Mouse (Mus musculus): ENCODE measurements at regions not wholly inside any gene's neighbourhood (a gene's known extent, or its start where the extent isn't known, plus 50 kb on each side); places are given as distances from the start of the nearest gene placed in this dataset.

DNA sequence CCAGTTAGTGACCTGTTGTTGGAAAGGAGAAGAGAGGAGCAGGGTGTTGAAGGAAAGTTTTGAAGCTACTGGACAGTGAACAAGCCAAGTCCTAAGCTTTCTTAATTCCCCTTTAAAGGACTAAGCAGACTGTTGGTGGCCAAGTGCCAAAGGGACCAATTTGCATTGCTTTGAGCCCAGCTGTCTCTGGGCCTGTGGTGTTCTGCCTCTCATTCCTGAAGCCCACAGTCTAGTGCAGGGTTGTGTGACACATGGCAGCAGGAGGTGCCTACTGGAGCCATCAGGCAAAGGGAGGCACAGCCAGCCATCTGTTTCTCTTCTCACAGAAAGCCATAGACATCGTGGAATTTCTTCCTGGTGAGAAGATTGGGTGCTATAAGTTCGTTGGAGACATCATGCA, 278.6 kb downstream of the Myh15 start:
- no peaks in the 10 kb centered on the region for H3K4me1 ChIP-seq
- no peak overlapping the region for H3K9ac ChIP-seq
- H3K9me3 ChIP-seq, result no peaks in the 10 kb centered on the region
- peak; percentile 57; the same call in 1 of the 2 replicates for ATAC-seq (ENCODE audit: low FRiP score)
- no peak overlapping the region for H3K4me2 ChIP-seq
- no peak overlapping the region for H3K4me3 ChIP-seq (replicated peaks)
- no peaks in the 10 kb centered on the region for H3K36me3 ChIP-seq (replicated peaks)
- WGBS, result 60% methylated on average over 2 of the region's 2 CpGs
- no peaks in the 10 kb centered on the region for H3K27me3 ChIP-seq
- H3K27ac ChIP-seq, result no peak overlapping the region

DNA sequence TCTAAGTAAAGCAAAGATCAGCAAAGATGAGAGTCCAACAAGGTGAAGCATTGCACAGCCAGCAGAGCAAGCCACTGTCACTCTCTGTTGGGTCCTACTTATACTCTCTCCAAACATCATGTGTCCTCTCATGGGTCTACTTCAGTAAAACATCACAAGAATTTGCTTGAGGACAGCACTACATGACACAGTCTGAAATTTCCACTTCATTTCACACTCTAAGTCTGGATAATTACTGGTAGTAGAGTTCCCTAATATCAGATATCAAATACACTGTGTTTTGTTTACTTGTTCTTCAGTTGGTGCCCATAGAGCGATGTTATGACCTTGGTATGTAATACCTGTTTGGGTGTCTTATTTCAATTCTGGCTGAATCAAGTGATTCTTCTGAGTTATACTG, 280.7 kb downstream of the Myh15 start:
- H3K9ac ChIP-seq, result no peak overlapping the region
- 92% methylated on average over 1 of the region's 1 CpGs for WGBS
- H3K36me3 ChIP-seq (replicated peaks), result no peaks in the 10 kb centered on the region
- H3K4me1 ChIP-seq, result no peaks in the 10 kb centered on the region
- no peak overlapping the region for H3K27ac ChIP-seq
- no peaks in the 10 kb centered on the region for H3K27me3 ChIP-seq
- no peaks in the 10 kb centered on the region for H3K9me3 ChIP-seq
- no peak for ATAC-seq (ENCODE audit: low FRiP score)
- H3K4me3 ChIP-seq (replicated peaks), result no peak overlapping the region
- H3K4me2 ChIP-seq, result no peak overlapping the region

DNA sequence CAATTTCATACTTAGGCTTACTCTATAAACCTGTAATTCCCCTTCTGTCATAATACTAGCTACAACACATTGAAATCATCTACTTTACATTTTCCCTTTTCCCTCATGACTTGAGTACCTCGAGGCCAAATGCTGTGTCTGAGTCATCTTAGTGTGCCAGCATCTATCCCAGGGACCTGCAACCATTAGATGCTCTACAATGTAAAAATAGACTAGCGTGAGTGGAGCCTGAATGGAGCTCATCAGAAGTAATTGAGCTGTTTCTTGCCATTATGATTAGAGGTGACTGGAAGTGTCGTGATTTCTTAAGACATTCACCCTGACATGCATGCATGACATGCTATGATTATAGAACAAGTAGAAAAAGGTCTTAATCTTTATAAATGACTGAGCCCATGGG, 301.1 kb downstream of the Myh15 start:
- WGBS, result 79% methylated on average over 3 of the region's 3 CpGs
- Histone ChIP-seq H3K4me3 (replicated peaks) (no peak overlapping the region), H3K36me3 (replicated peaks) (no peaks in the 10 kb centered on the region), H3K27ac (no peak overlapping the region), H3K4me2 (no peak overlapping the region), H3K27me3 (no peaks in the 10 kb centered on the region), H3K9ac (no peak overlapping the region), H3K9me3 (no peaks in the 10 kb centered on the region), H3K4me1 (no peaks in the 10 kb centered on the region)
- ATAC-seq (ENCODE audit: low FRiP score), result no peak

DNA sequence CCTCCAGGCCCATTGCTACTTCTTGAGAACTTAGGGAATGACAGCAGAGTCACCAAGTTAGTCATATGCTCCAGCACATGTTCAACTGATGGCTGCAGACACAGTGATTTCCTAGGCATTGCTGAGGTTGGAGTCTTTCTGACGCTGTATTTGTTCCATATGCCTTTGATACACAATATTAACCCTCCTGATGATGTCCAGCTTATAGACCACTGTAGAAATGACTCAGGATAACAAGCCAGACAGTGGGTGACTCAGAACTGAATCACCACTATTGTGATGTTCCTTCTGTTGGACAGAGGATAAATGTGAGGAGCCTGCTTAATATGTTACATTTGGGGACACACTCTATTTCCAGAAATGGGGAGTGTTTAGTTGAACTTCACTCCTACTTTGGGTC, 304.4 kb downstream of the Myh15 start:
- H3K9ac ChIP-seq, result no peak overlapping the region
- no peak overlapping the region for H3K4me3 ChIP-seq (replicated peaks)
- no peaks in the 10 kb centered on the region for H3K4me1 ChIP-seq
- H3K27me3 ChIP-seq, result no peaks in the 10 kb centered on the region
- no peaks in the 10 kb centered on the region for H3K36me3 ChIP-seq (replicated peaks)
- H3K4me2 ChIP-seq, result no peak overlapping the region
- H3K27ac ChIP-seq, result no peak overlapping the region
- no peaks in the 10 kb centered on the region for H3K9me3 ChIP-seq
- no peak for ATAC-seq (ENCODE audit: low FRiP score)
- WGBS, result 94% methylated on average over 1 of the region's 1 CpGs

DNA sequence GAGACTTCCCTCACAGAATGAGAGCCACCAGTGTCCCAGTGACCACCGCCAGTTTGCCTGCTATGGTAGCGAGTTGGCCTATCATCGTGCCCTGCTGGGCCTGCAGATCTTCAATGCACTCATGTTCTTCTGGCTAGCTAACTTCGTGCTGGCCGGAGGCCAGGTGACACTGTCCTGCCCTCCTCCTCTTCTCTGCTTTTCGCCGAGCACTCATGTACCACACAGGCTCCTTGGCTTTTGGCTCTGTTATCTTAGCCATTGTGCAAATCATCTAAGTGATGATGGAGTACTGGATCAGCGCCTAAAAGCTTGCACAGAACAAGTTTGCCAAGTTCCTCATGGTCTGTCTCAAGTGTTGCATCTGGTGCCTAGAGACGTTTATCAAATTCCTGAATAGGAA, 312.2 kb downstream of the Myh15 start:
- Histone ChIP-seq H3K9ac (no peak overlapping the region), H3K4me3 (replicated peaks) (no peak overlapping the region), H3K27ac (no peak overlapping the region), H3K9me3 (no peaks in the 10 kb centered on the region), H3K4me2 (no peak overlapping the region), H3K27me3 (no peaks in the 10 kb centered on the region), H3K4me1 (no peaks in the 10 kb centered on the region), H3K36me3 (replicated peaks) (no peaks in the 10 kb centered on the region)
- 91% methylated on average over 9 of the region's 9 CpGs for WGBS
- ATAC-seq (ENCODE audit: low FRiP score), result no peak

DNA sequence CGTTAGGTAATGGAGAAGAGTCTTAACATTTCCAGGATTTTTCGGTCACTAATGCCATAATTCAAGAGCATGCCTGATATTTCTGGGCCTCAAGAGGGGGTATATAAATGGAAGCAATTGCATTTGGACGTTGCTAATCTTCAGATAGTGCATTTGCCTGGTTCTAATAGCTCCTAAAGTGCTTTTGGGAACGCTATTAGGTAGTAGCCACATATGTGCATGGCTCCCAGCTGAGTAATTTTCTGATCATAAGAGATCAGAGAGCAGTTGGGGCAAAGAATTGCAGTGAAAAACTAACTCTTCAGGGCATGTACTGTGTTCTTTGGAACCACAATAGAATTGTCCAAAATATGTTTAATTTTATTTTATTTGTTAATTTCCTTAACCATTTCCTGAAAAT, 317.8 kb downstream of the Myh15 start:
- 75% methylated on average over 4 of the region's 4 CpGs for WGBS

DNA sequence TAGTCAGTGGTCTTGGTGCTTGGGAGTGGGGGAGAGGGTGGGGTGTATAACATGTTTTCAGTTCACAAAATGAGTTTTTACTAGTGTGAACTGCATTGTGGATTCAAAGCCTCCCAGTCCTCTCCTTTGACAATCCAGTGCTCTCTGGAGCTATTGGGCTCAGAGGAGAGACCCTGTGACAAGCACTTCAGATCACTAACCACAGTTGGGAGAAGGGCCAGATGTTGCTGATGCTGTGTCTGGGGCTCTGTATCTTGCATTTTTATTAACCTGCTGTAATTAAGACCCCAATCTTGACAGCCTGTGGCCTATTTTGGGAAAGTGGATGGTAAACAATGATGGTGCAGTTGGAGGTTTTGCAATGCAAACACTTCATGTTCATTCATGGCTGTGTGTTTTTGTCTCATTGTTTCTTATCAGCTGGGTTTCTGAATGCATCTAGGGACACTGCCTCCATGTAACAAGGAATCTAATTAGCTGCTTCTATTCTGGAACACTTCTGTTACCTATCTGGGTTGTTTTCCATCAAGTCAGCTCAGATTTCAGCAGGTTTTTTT, 320.0 kb upstream of the Ift57 start:
- no peak overlapping the region for H3K4me2 ChIP-seq
- no peaks in the 10 kb centered on the region for H3K9me3 ChIP-seq
- no peaks in the 10 kb centered on the region for H3K36me3 ChIP-seq (replicated peaks)
- no peak for ATAC-seq (ENCODE audit: low FRiP score)
- no peak overlapping the region for H3K9ac ChIP-seq
- H3K27me3 ChIP-seq, result no peaks in the 10 kb centered on the region
- no peak overlapping the region for H3K4me3 ChIP-seq (replicated peaks)
- H3K27ac ChIP-seq, result no peak overlapping the region
- peaks cover 4% of the 10 kb centered on the region; the same call in 1 of the 2 replicates for H3K4me1 ChIP-seq

More for the DNA sequence above, 317.8 kb downstream of the Myh15 start:
- H3K4me2 ChIP-seq, result no peak overlapping the region
- ATAC-seq (ENCODE audit: low FRiP score), result no peak
- H3K9ac ChIP-seq, result no peak overlapping the region
- peaks cover 4% of the 10 kb centered on the region; the same call in 1 of the 2 replicates for H3K4me1 ChIP-seq
- no peak overlapping the region for H3K27ac ChIP-seq
- no peaks in the 10 kb centered on the region for H3K9me3 ChIP-seq
- no peaks in the 10 kb centered on the region for H3K36me3 ChIP-seq (replicated peaks)
- no peak overlapping the region for H3K4me3 ChIP-seq (replicated peaks)
- no peaks in the 10 kb centered on the region for H3K27me3 ChIP-seq

DNA sequence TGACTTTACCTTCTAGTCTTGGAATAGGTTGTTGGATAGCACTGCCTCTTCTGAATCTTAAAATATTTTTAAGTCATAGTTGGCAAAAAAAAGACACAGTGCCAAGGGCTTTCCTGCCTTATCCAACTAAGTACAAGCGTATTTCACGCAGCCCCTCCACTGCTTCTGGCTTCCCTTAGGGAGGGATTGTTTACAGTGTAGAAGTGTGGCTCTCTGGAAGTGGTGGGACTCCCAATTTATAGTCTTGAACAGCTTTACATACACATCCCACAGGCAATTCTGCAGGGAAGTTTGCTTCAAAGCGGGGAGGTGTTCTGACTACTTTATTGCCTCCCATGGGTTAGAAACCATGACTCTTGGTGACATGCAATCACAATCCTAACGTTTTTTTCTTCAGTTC, 310.9 kb upstream of the Ift57 start:
- Histone ChIP-seq H3K4me2 (no peak overlapping the region), H3K27me3 (no peaks in the 10 kb centered on the region), H3K27ac (no peak overlapping the region), H3K9ac (no peak overlapping the region), H3K4me3 (replicated peaks) (no peak overlapping the region), H3K36me3 (replicated peaks) (no peaks in the 10 kb centered on the region), H3K4me1 (no peaks in the 10 kb centered on the region), H3K9me3 (no peaks in the 10 kb centered on the region)
- no peak for ATAC-seq (ENCODE audit: low FRiP score)
- 79% methylated on average over 4 of the region's 4 CpGs for WGBS

DNA sequence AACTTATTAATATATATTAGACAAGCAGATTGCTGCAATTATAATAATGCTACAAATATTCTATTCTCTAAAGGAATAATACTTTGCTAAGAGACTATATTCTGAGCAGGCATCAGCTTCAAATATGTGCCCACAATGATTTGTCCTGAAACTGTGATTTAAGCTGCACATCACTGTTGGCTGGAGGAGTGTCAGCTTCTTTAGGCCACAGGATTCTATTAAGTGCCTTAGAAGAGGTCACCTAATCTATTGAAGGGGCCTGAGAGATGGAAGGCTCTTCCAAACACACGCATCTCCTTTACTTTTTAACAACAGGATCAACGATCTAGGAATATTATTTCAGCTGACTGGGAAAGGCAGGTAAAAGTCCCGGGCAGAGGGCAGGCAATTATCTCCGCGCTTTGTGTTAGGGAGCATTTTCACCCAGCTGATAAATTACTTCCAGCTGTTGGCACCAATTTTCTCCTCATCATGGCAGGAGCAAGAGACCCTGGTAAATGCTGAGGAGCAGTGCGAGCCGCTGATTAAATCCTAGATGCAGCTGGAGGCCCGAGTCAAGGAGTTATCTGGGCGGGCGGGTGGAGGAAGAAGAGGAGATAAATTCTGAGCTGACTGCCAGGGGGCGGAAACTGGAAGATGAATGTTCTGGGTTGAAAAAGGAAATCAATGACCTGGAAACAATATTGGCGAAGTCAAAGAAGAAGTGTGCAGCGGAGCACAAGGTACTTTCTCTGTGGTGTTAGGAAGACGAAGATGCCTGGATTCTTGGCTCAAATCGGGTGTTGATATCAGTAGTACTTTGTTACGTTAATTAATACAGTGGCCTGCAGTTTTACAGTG, 290.9 kb upstream of the Ift57 start:
- H3K36me3 ChIP-seq (replicated peaks), result no peaks in the 10 kb centered on the region
- ATAC-seq (ENCODE audit: low FRiP score), result peak; percentile 75
- H3K9me3 ChIP-seq, result no peaks in the 10 kb centered on the region
- no peaks in the 10 kb centered on the region for H3K27me3 ChIP-seq
- 32% methylated on average over 16 of the region's 16 CpGs for WGBS
- H3K9ac ChIP-seq, result no peak overlapping the region
- H3K4me3 ChIP-seq (replicated peaks), result no peak overlapping the region
- 0 out of 2 replicates have a peak overlapping the region, but pooled peaks have one; percentile 2 for H3K4me2 ChIP-seq
- H3K27ac ChIP-seq, result 0 out of 2 replicates have a peak overlapping the region, but pooled peaks have one; percentile 31
- H3K4me1 ChIP-seq, result peaks cover 7% of the 10 kb centered on the region; the same call in 1 of the 2 replicates

DNA sequence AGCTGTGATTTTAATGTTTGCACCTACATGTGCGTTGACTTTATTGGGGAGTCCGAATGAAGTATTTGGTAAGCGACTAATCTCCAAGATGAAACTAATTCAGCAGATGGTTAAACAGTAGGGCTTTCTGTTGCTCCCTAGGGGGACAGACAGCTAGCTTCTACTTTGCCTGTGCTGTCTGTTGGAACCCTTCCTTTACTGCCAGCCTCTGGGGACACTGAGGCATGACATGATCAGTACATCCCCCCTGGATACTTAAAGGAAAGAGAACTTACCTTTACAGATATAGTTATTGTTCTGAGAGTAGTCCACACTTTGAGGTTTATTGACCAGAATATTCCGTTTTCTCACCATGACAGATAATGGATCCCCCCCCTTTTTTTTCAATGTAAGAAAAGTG, 289.8 kb upstream of the Ift57 start:
- H3K9ac ChIP-seq, result no peak overlapping the region
- no peaks in the 10 kb centered on the region for H3K36me3 ChIP-seq (replicated peaks)
- WGBS, result 88% methylated on average over 4 of the region's 4 CpGs
- H3K4me2 ChIP-seq, result no peak overlapping the region
- no peak for ATAC-seq (ENCODE audit: low FRiP score)
- no peaks in the 10 kb centered on the region for H3K27me3 ChIP-seq
- H3K4me1 ChIP-seq, result peaks cover 7% of the 10 kb centered on the region; the same call in 1 of the 2 replicates
- H3K4me3 ChIP-seq (replicated peaks), result no peak overlapping the region
- H3K27ac ChIP-seq, result no peak overlapping the region
- no peaks in the 10 kb centered on the region for H3K9me3 ChIP-seq

DNA sequence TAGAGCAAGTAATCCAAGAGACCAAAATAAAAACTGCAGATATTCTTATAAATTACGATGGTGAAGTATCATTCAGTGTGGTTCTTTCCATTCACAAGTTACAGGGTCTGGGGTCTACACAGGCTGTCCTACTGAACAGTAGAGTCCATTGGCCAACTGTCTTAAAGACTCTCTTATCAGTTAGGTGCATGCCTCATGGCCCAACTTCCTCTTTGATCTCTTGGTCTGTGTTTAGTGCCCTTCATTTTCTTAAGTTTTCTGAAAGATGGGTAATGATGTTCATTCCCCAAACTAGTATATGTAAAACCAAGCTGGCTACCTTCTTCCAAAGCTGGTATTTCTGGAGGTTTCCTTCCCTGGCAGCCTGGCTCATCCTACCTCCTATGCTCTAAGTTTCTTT, 268.7 kb upstream of the Ift57 start:
- Histone ChIP-seq H3K9ac (no peak overlapping the region), H3K4me3 (replicated peaks) (no peak overlapping the region), H3K4me1 (no peaks in the 10 kb centered on the region), H3K4me2 (no peak overlapping the region), H3K27ac (no peak overlapping the region), H3K27me3 (no peaks in the 10 kb centered on the region), H3K36me3 (replicated peaks) (no peaks in the 10 kb centered on the region), H3K9me3 (no peaks in the 10 kb centered on the region)
- no peak for ATAC-seq (ENCODE audit: low FRiP score)
- WGBS, result 98% methylated on average over 1 of the region's 1 CpGs

DNA sequence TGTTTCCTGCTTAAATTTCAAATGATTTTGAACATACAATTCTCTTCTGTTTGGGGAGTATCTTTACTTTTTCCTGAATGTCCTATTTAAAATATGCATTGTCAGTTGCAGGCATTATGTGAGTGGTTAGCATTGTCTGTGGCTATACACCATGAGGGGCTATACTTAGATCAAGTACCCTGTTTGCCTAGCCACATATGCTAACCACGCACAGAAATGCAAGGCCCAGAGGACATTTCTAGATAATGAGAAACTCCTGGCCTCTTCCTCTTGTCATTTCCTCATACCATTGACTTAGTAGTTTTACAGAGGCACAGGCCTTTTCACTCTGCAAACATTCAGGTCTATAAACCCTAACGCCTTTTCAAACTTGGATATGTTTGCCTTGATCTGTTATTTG, 267.1 kb upstream of the Ift57 start:
- no peak overlapping the region for H3K4me2 ChIP-seq
- no peak overlapping the region for H3K27ac ChIP-seq
- H3K4me1 ChIP-seq, result no peaks in the 10 kb centered on the region
- H3K36me3 ChIP-seq (replicated peaks), result no peaks in the 10 kb centered on the region
- H3K9ac ChIP-seq, result no peak overlapping the region
- no peaks in the 10 kb centered on the region for H3K27me3 ChIP-seq
- H3K4me3 ChIP-seq (replicated peaks), result no peak overlapping the region
- no peak for ATAC-seq (ENCODE audit: low FRiP score)
- WGBS, result 73% methylated on average over 2 of the region's 2 CpGs
- no peaks in the 10 kb centered on the region for H3K9me3 ChIP-seq

DNA sequence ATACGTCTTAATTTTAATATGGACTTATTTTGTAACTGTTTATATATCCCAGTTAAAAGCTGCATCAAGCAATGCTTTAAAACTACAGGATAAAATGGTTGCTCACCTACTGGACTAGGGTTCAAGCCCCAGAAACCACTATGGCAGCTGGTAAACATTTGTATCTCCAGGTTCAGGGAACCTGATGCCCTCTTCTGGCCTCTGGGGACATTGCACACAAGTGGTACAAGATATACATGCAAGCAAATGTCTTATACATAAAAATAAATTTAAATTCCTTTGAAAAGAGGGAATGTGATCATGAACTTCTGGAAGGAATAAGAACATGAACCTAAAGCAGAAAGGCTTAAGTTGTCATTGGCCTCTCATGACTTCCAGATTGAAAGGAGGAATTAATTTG, 257.8 kb upstream of the Ift57 start:
- H3K9me3 ChIP-seq, result no peaks in the 10 kb centered on the region
- no peak overlapping the region for H3K4me3 ChIP-seq (replicated peaks)
- ATAC-seq (ENCODE audit: low FRiP score), result no peak
- no peaks in the 10 kb centered on the region for H3K4me1 ChIP-seq
- 79% methylated on average over 1 of the region's 1 CpGs for WGBS
- no peak overlapping the region for H3K4me2 ChIP-seq
- H3K9ac ChIP-seq, result no peak overlapping the region
- H3K36me3 ChIP-seq (replicated peaks), result no peaks in the 10 kb centered on the region
- no peak overlapping the region for H3K27ac ChIP-seq
- H3K27me3 ChIP-seq, result no peaks in the 10 kb centered on the region

Data from forebrain, embryonic 12.5 days (tissue).